Mouse (Mus musculus): Measurements from ENCODE around the gene Ppp2r2d. TPM values are rescaled to one million over a fixed set of nuclear protein-coding genes. Genes with fewer than 3 reads are reported as not detected.
A peak's percentile ranks its signal among the peaks of the same experiment; 100 is the strongest.

The Ppp2r2d gene
- polyA plus RNA-seq, 1 experiment from 2014 or later, result 52.3 TPM

DNA sequence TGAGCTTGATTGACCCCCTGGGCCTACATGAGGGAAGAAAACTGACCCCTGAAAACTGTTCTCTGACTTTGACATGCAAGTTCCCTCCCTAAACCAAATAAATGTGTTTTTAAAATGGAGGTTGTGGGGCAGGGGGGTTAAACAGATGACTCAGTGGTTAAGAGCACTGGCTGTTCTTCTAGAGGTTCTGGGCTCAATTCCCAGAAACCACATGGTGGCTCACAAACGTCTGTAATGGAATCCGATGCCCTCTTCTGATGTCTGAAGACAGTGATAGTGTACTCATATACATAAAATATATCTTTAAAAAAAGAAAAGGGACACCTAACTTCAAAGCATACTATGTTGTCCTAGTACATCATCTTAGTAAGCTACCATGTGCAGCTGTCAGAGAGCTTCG is 29.2 kb downstream of the Ppp2r2d start:
- H3K4me3 ChIP-seq (ENCODE audit: low read depth, low read length), result no peak overlapping the region
- H3K9me3 ChIP-seq (replicated peaks; ENCODE audit: control insufficient read depth, low read length), result no peaks in the 10 kb centered on the region
- H3K9ac ChIP-seq (ENCODE audit: low read length), result no peak overlapping the region
- peaks cover 88% of the 10 kb centered on the region for H3K36me3 ChIP-seq (ENCODE audit: control insufficient read depth, insufficient read depth, low read length)
- H3K27me3 ChIP-seq (replicated peaks; ENCODE audit: control insufficient read depth, insufficient read depth, low read length), result no peaks in the 10 kb centered on the region
- H3K27ac ChIP-seq (ENCODE audit: low read depth, low read length), result no peak overlapping the region
- no peaks in the 10 kb centered on the region for H3K4me1 ChIP-seq (ENCODE audit: control insufficient read depth, insufficient read depth, low read length)
- H3K4me2 ChIP-seq (ENCODE audit: low read length), result no peak overlapping the region
- ATAC-seq (no peak), DNase-seq (ENCODE audit: low spot score) (no peak)
- 90% methylated on average over 3 of the region's 3 CpGs for WGBS

DNA sequence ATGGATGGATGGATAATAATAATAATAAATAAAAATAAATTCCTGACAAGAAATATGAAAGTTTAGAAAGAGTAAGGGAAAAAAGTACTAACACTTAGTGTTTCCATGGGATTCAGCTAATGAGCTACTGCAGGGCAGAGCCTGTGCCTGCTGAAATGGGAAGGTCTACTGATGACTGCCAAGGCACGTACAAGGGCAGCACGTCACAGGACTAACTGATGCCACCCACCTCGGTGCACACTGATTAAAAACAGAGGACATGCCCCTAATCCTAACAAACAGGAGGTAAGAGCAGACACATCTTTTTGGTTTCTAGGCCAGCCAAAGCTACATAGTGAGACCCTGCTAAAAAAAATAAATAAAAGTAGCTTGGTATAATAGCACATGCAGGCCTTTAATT is 37.8 kb downstream of the Ppp2r2d start:
- WGBS, result 98% methylated on average over 3 of the region's 3 CpGs

DNA sequence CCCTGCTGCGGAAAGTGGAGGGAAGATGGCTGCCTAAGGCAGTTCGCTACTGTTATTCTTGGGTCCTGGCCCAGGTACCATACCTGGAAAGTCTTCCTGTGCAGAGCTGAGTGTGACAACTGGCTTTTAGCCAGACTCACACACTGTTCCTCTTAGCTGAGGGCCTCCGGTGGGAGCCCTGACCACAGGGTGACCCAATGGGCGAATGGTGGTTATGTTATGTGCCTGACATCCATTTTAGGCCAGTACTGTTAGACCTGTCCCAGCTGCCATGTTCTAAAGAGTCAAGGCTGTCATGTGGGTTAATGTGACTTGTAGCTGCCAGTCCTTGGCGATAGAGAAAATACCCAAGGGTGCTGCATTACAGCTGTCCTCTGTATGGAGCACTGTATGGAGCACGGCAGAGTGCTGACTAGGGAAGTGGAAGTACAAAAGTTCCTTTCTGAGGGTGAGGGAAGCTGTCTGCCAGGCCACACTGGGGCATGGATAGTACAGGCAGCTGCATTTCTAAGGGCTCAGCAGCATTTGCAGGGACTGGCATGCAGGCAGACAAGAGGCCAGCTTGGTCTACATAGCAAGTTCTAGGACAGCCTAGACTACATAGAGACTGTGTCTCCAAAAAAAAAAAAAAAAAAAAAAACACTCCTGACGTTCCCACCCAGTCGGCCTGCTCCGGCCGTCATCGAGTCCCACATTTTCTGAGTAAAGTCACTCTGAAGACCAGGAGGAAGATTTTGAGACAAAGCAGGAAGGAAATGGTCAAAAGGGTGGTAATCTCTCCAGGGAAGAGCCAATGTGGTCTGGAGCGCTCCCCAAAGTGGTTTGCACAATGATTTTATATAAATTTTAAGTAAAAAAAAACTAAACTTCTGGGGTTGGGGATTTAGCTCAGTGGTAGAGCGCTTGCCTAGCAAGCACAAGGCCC is 39.7 kb downstream of the Ppp2r2d start:
- WGBS, result 91% methylated on average over 13 of the region's 13 CpGs
- no peak overlapping the region for H3K9ac ChIP-seq (ENCODE audit: low read length)
- no peak overlapping the region for H3K4me2 ChIP-seq (ENCODE audit: low read length)
- H3K27me3 ChIP-seq (replicated peaks; ENCODE audit: control insufficient read depth, insufficient read depth, low read length), result no peaks in the 10 kb centered on the region
- no peak overlapping the region for H3K27ac ChIP-seq (ENCODE audit: low read depth, low read length)
- H3K36me3 ChIP-seq (ENCODE audit: control insufficient read depth, insufficient read depth, low read length), result peaks cover 40% of the 10 kb centered on the region
- H3K4me3 ChIP-seq (ENCODE audit: low read depth, low read length), result no peak overlapping the region
- H3K4me1 ChIP-seq (ENCODE audit: control insufficient read depth, insufficient read depth, low read length), result no peaks in the 10 kb centered on the region
- no peak for DNase-seq (ENCODE audit: low spot score)
- ATAC-seq, result no peak
- H3K9me3 ChIP-seq (replicated peaks; ENCODE audit: control insufficient read depth, low read length), result no peaks in the 10 kb centered on the region

More for the DNA sequence above, 37.8 kb downstream of the Ppp2r2d start:
- no peak overlapping the region for H3K27ac ChIP-seq (ENCODE audit: low read depth, low read length)
- no peak overlapping the region for H3K4me3 ChIP-seq (ENCODE audit: low read depth, low read length)
- H3K4me1 ChIP-seq (ENCODE audit: control insufficient read depth, insufficient read depth, low read length), result no peaks in the 10 kb centered on the region
- DNase-seq (ENCODE audit: low spot score), result no peak
- H3K27me3 ChIP-seq (replicated peaks; ENCODE audit: control insufficient read depth, insufficient read depth, low read length), result no peaks in the 10 kb centered on the region
- H3K9ac ChIP-seq (ENCODE audit: low read length), result no peak overlapping the region
- H3K9me3 ChIP-seq (replicated peaks; ENCODE audit: control insufficient read depth, low read length), result no peaks in the 10 kb centered on the region
- ATAC-seq, result no peak
- no peak overlapping the region for H3K4me2 ChIP-seq (ENCODE audit: low read length)
- peaks cover 58% of the 10 kb centered on the region for H3K36me3 ChIP-seq (ENCODE audit: control insufficient read depth, insufficient read depth, low read length)

DNA sequence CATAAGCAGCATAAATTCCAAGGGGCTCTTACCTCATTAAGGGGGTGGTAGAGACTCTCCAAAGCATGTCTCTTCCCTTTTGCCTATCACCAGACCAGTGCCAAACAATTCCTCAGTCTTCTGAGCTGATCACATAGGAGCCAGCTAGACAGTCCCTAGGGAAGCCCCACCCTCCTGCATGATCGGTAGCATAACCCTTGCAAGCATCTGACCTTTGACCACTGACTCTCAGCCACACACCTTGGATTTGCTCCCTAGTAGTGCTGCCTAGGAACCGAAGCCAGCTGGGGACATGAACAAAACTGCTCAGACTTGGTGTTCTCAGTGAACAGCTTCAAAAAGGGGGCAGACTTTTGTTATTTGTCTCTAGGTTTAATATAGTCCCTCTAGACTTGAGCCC is 52.2 kb downstream of the Ppp2r2d start:
- WGBS, result 80% methylated on average over 2 of the region's 2 CpGs
- Histone ChIP-seq H3K9me3 (replicated peaks; ENCODE audit: control insufficient read depth, low read length) (no peaks in the 10 kb centered on the region), H3K27ac (ENCODE audit: low read depth, low read length) (no peak overlapping the region), H3K36me3 (ENCODE audit: control insufficient read depth, insufficient read depth, low read length) (peaks cover 19% of the 10 kb centered on the region), H3K9ac (ENCODE audit: low read length) (no peak overlapping the region), H3K4me1 (ENCODE audit: control insufficient read depth, insufficient read depth, low read length) (no peaks in the 10 kb centered on the region), H3K27me3 (replicated peaks; ENCODE audit: control insufficient read depth, insufficient read depth, low read length) (no peaks in the 10 kb centered on the region; the same call in 1 of the 2 replicates), H3K4me3 (ENCODE audit: low read depth, low read length) (no peak overlapping the region), H3K4me2 (ENCODE audit: low read length) (no peak overlapping the region)
- no peak for DNase-seq (ENCODE audit: low spot score)
- no peak for ATAC-seq

DNA sequence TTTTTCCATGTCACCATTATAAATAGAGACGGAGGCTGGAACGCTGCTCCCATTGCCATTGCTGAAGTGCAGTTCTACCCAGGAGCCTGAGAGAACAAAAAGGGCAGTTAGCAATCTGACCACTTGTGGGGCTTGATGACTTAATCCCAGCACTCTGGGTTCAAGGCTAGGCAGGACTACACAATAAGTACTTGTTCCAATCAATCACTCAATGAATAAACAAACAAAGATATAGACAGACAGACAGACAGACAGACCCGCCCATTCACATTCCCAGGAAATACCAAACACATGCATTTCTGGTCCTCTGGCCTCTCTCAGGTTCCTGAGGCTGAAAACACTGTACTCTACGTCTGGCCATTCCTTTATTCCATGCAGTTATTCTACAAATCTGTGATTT is 52.9 kb downstream of the Ppp2r2d start:
- Histone ChIP-seq H3K36me3 (ENCODE audit: control insufficient read depth, insufficient read depth, low read length) (peaks cover 15% of the 10 kb centered on the region), H3K4me1 (ENCODE audit: control insufficient read depth, insufficient read depth, low read length) (no peaks in the 10 kb centered on the region), H3K9ac (ENCODE audit: low read length) (no peak overlapping the region), H3K27ac (ENCODE audit: low read depth, low read length) (no peak overlapping the region), H3K4me3 (ENCODE audit: low read depth, low read length) (no peak overlapping the region), H3K4me2 (ENCODE audit: low read length) (no peak overlapping the region), H3K9me3 (replicated peaks; ENCODE audit: control insufficient read depth, low read length) (no peaks in the 10 kb centered on the region), H3K27me3 (replicated peaks; ENCODE audit: control insufficient read depth, insufficient read depth, low read length) (no peaks in the 10 kb centered on the region; the same call in 1 of the 2 replicates)
- ATAC-seq (no peak), DNase-seq (ENCODE audit: low spot score) (no peak)
- 78% methylated on average over 4 of the region's 4 CpGs for WGBS

DNA sequence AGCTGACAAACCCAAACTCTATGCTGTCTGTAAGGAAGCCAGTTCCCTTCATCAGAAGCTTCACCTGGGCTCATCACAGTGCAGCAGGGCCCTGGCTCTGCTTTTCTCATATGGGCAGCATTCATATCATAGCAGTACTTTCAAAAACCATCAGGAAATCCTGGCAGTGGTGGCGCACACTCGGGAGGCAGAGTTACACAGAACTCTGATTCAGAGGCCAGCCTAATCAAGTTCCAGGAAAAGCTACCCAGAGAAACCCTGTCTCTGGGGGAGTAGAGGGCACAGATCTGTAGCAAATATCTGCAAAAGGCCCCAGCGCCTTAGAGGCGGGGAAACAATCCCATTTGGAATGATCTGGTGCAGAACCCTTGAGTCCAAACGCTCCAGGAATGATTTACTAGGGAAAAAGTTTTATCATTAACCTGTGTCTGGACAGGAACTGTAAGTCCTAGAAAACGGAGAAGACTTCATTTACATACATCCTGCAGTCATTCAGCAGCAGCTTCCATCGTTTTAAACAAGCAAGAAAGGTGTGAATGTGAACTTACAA is 58.1 kb downstream of the Ppp2r2d start:
- peaks cover 8% of the 10 kb centered on the region; the same call in 1 of the 2 replicates for H3K4me1 ChIP-seq (ENCODE audit: control insufficient read depth, insufficient read depth, low read length)
- DNase-seq (ENCODE audit: low spot score) (no peak), ATAC-seq (no peak)
- H3K4me3 ChIP-seq (ENCODE audit: low read depth, low read length), result no peak overlapping the region
- no peak overlapping the region for H3K9ac ChIP-seq (ENCODE audit: low read length)
- H3K27me3 ChIP-seq (replicated peaks; ENCODE audit: control insufficient read depth, insufficient read depth, low read length), result no peaks in the 10 kb centered on the region; the same call in 1 of the 2 replicates
- no peaks in the 10 kb centered on the region for H3K9me3 ChIP-seq (replicated peaks; ENCODE audit: control insufficient read depth, low read length)
- 89% methylated on average over 7 of the region's 7 CpGs for WGBS
- no peak overlapping the region for H3K4me2 ChIP-seq (ENCODE audit: low read length)
- no peak overlapping the region for H3K27ac ChIP-seq (ENCODE audit: low read depth, low read length)
- no peaks in the 10 kb centered on the region for H3K36me3 ChIP-seq (ENCODE audit: control insufficient read depth, insufficient read depth, low read length)

DNA sequence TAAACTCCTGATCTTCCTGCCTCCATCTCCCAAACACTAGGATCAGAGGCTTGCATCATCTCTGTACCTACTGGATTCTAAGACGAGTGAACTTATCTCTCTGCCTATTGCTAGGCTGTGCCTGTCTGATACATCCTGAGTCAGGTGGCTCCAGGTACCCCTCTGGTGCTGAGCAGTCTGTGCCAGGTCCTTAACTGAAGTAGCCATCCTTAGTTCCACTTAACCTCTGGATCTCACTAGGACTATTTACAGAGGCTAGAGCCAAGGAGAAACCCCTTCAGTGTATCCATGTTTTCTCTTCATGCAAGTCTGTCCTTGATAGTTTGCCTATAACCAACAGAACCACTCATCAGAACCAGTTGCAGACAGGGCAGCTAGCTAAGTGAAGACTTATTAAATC is 60.6 kb downstream of the Ppp2r2d start:
- H3K4me1 ChIP-seq (ENCODE audit: control insufficient read depth, insufficient read depth, low read length), result peaks cover 11% of the 10 kb centered on the region; the same call in 1 of the 2 replicates
- H3K9me3 ChIP-seq (replicated peaks; ENCODE audit: control insufficient read depth, low read length), result no peaks in the 10 kb centered on the region
- H3K27ac ChIP-seq (ENCODE audit: low read depth, low read length), result no peak overlapping the region
- DNase-seq (ENCODE audit: low spot score) (no peak), ATAC-seq (no peak)
- no peaks in the 10 kb centered on the region; the same call in 1 of the 2 replicates for H3K27me3 ChIP-seq (replicated peaks; ENCODE audit: control insufficient read depth, insufficient read depth, low read length)
- no peak overlapping the region for H3K4me3 ChIP-seq (ENCODE audit: low read depth, low read length)
- peak overlapping the region; percentile 21; the same call in 1 of the 2 replicates for H3K9ac ChIP-seq (ENCODE audit: low read length)
- 91% methylated on average over 1 of the region's 1 CpGs for WGBS
- 0 out of 2 replicates have a peak overlapping the region, but pooled peaks have one; percentile 10 for H3K4me2 ChIP-seq (ENCODE audit: low read length)
- H3K36me3 ChIP-seq (ENCODE audit: control insufficient read depth, insufficient read depth, low read length), result no peaks in the 10 kb centered on the region

DNA sequence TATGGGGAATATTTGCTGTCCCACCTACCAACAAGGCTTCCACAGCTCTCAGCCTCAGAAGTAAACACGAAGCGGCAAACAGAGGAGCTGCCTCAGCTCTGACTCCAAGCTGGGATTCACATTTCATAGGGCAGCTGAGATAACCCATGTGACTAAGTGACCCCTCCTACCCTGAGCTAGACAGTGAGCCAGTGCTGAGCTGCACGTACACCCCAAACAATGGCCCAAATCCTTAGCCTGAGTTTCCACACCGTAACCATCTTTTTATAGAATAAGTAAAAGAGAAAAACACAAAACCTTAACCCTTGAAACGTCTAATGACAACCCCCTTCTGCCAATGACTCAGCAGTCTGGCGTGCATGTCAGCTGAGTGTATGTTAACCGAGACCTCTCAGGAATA is 61.2 kb downstream of the Ppp2r2d start:
- H3K9ac ChIP-seq (ENCODE audit: low read length), result peak overlapping the region; percentile 21; the same call in 1 of the 2 replicates
- ATAC-seq (no peak), DNase-seq (ENCODE audit: low spot score) (peak; percentile 14)
- no peaks in the 10 kb centered on the region for H3K36me3 ChIP-seq (ENCODE audit: control insufficient read depth, insufficient read depth, low read length)
- 13% methylated on average over 7 of the region's 7 CpGs for WGBS
- H3K4me3 ChIP-seq (ENCODE audit: low read depth, low read length), result no peak overlapping the region
- H3K4me2 ChIP-seq (ENCODE audit: low read length), result peak overlapping the region; percentile 10; the same call in 1 of the 2 replicates
- no peaks in the 10 kb centered on the region; the same call in 1 of the 2 replicates for H3K27me3 ChIP-seq (replicated peaks; ENCODE audit: control insufficient read depth, insufficient read depth, low read length)
- H3K4me1 ChIP-seq (ENCODE audit: control insufficient read depth, insufficient read depth, low read length), result peaks cover 11% of the 10 kb centered on the region; the same call in 1 of the 2 replicates
- no peak overlapping the region for H3K27ac ChIP-seq (ENCODE audit: low read depth, low read length)
- no peaks in the 10 kb centered on the region for H3K9me3 ChIP-seq (replicated peaks; ENCODE audit: control insufficient read depth, low read length)

All from forebrain, embryonic 14.5 days (tissue).